Mouse (Mus musculus): Measurements from ENCODE around the gene Abcd1. TPM values are rescaled to one million over a fixed set of nuclear protein-coding genes. Genes with fewer than 3 reads are reported as not detected.
"Not testable (repeated sequence)": the region's sequence is repeated elsewhere in the genome, so short reads cannot be mapped to it uniquely, and the experiment has no call there.

Gene Abcd1
- polyA plus RNA-seq, 1 experiment from 2014 or later, result 12.3 TPM

- Histone ChIP-seq H3K4me3 (replicated peaks; ENCODE audit: low read depth, low read length) (no peak overlapping the region), H3K27ac (no peak overlapping the region), H3K9me3 (replicated peaks; ENCODE audit: low read length) (no peaks in the 10 kb centered on the region), H3K4me2 (ENCODE audit: low read length) (no peak overlapping the region), H3K27me3 (ENCODE audit: insufficient read depth, low read length) (no peaks in the 10 kb centered on the region), H3K9ac (ENCODE audit: low read depth, low read length) (no peak overlapping the region), H3K36me3 (ENCODE audit: insufficient read depth, low read length) (no peaks in the 10 kb centered on the region), H3K4me1 (replicated peaks; ENCODE audit: insufficient read depth, low read length) (no peaks in the 10 kb centered on the region)
- DNase-seq (ENCODE audit: low spot score), result no peak
- no peak for ATAC-seq (replicated peaks; ENCODE audit: low FRiP score, low read depth)
- 87% methylated on average over 1 of the region's 1 CpGs for WGBS
- peak; percentile 24; the same call in 1 of the 2 replicates for TF ChIP-seq CTCF (IDR thresholded peaks at IDR 0.05; ENCODE audit: low read depth)
Measured at GRCm38 (mm10) chrX:73738155-73738554, 21.8 kb downstream of the Abcd1 start.

GRCm38 (mm10) chrX:73739151-73739550 lies 22.8 kb downstream of the Abcd1 start:
- Histone ChIP-seq H3K9ac (ENCODE audit: low read depth, low read length) (no peak overlapping the region), H3K36me3 (ENCODE audit: insufficient read depth, low read length) (no peaks in the 10 kb centered on the region), H3K4me2 (ENCODE audit: low read length) (no peak overlapping the region), H3K4me3 (replicated peaks; ENCODE audit: low read depth, low read length) (no peak overlapping the region), H3K27me3 (ENCODE audit: insufficient read depth, low read length) (no peaks in the 10 kb centered on the region), H3K9me3 (replicated peaks; ENCODE audit: low read length) (no peaks in the 10 kb centered on the region), H3K4me1 (replicated peaks; ENCODE audit: insufficient read depth, low read length) (no peaks in the 10 kb centered on the region), H3K27ac (no peak overlapping the region)
- DNase-seq (ENCODE audit: low spot score), result no peak
- ATAC-seq (replicated peaks; ENCODE audit: low FRiP score, low read depth), result no peak
- WGBS, result 66% methylated on average over 5 of the region's 5 CpGs
- no peak for TF ChIP-seq CTCF (IDR thresholded peaks at IDR 0.05; ENCODE audit: low read depth)

- H3K4me3 ChIP-seq (replicated peaks; ENCODE audit: low read depth, low read length); H3K27me3 ChIP-seq (ENCODE audit: insufficient read depth, low read length); H3K4me1 ChIP-seq (replicated peaks; ENCODE audit: insufficient read depth, low read length); DNase-seq (ENCODE audit: low spot score); H3K4me2 ChIP-seq (ENCODE audit: low read length); ATAC-seq (replicated peaks; ENCODE audit: low FRiP score, low read depth); H3K27ac ChIP-seq; H3K9ac ChIP-seq (ENCODE audit: low read depth, low read length); H3K36me3 ChIP-seq (ENCODE audit: insufficient read depth, low read length); H3K9me3 ChIP-seq (replicated peaks; ENCODE audit: low read length): not testable (repeated sequence)
- WGBS, result 88% methylated on average over 7 of the region's 7 CpGs
Measured at GRCm38 (mm10) chrX:73739841-73740240, 23.4 kb downstream of the Abcd1 start.

GRCm38 (mm10) chrX:73744774-73745481 lies 28.5 kb downstream of the Abcd1 start:
- no peak for ATAC-seq (replicated peaks; ENCODE audit: low FRiP score, low read depth)
- WGBS, result 81% methylated on average over 1 of the region's 1 CpGs
- no peaks in the 10 kb centered on the region for H3K27me3 ChIP-seq (ENCODE audit: insufficient read depth, low read length)
- no peaks in the 10 kb centered on the region for H3K4me1 ChIP-seq (replicated peaks; ENCODE audit: insufficient read depth, low read length)
- H3K36me3 ChIP-seq (ENCODE audit: insufficient read depth, low read length), result no peaks in the 10 kb centered on the region
- no peaks in the 10 kb centered on the region for H3K9me3 ChIP-seq (replicated peaks; ENCODE audit: low read length)
- H3K27ac ChIP-seq, result no peak overlapping the region
- DNase-seq (ENCODE audit: low spot score), result no peak
- H3K4me2 ChIP-seq (ENCODE audit: low read length), result no peak overlapping the region
- no peak for TF ChIP-seq CTCF (IDR thresholded peaks at IDR 0.05; ENCODE audit: low read depth)
- H3K4me3 ChIP-seq (replicated peaks; ENCODE audit: low read depth, low read length), result no peak overlapping the region
- H3K9ac ChIP-seq (ENCODE audit: low read depth, low read length), result no peak overlapping the region

GRCm38 (mm10) chrX:73748977-73749376 lies 32.6 kb downstream of the Abcd1 start:
- DNase-seq (ENCODE audit: low spot score) (no peak), ATAC-seq (replicated peaks; ENCODE audit: low FRiP score, low read depth) (no peak)
- Histone ChIP-seq H3K4me2 (ENCODE audit: low read length) (no peak overlapping the region), H3K4me3 (replicated peaks; ENCODE audit: low read depth, low read length) (no peak overlapping the region), H3K9ac (ENCODE audit: low read depth, low read length) (no peak overlapping the region), H3K36me3 (ENCODE audit: insufficient read depth, low read length) (no peaks in the 10 kb centered on the region), H3K27me3 (ENCODE audit: insufficient read depth, low read length) (no peaks in the 10 kb centered on the region), H3K27ac (no peak overlapping the region), H3K4me1 (replicated peaks; ENCODE audit: insufficient read depth, low read length) (no peaks in the 10 kb centered on the region), H3K9me3 (replicated peaks; ENCODE audit: low read length) (no peaks in the 10 kb centered on the region)
- WGBS, result 90% methylated on average over 1 of the region's 1 CpGs
- peak; percentile 29 for TF ChIP-seq CTCF (IDR thresholded peaks at IDR 0.05; ENCODE audit: low read depth)

- Histone ChIP-seq H3K27ac (no peak within 1 kb of the TSS), H3K4me2 (ENCODE audit: low read length) (no peak within 1 kb of the TSS), H3K4me3 (replicated peaks; ENCODE audit: low read depth, low read length) (no peak within 1 kb of the TSS), H3K27me3 (ENCODE audit: insufficient read depth, low read length) (no peaks in the 10 kb centered on the region), H3K36me3 (ENCODE audit: insufficient read depth, low read length) (no peaks in the 10 kb centered on the region), H3K9ac (ENCODE audit: low read depth, low read length) (no peak within 1 kb of the TSS), H3K9me3 (replicated peaks; ENCODE audit: low read length) (no peaks in the 10 kb centered on the region), H3K4me1 (replicated peaks; ENCODE audit: insufficient read depth, low read length) (no peaks in the 10 kb centered on the region)
- DNase-seq (ENCODE audit: low spot score) (no peak), ATAC-seq (replicated peaks; ENCODE audit: low FRiP score, low read depth) (no peak)
- 68% methylated on average over 5 of the region's 5 CpGs for WGBS
- no peak for TF ChIP-seq CTCF (IDR thresholded peaks at IDR 0.05; ENCODE audit: low read depth)
Measured at GRCm38 (mm10) chrX:73756334-73757140, 40.1 kb downstream of the Abcd1 start, which contains the start of gene Plxnb3. Plxnb3 (plus strand) TSS chrX:73757090.

Measured in kidney, postnatal 0 days (tissue).